Mouse (Mus musculus) hindbrain, embryonic 14.5 days (tissue): ENCODE measurements around the gene Cd6. TPM values are rescaled to one million over a fixed set of nuclear protein-coding genes. Genes with fewer than 3 reads are reported as not detected.

ENCODE experiments used
- ATAC-seq: fragments of 200-750 bp; cut with Nextera tagmentation; 2 replicates; pipeline ENCODE4 v1.8.0; 2017; ENCODE audit warnings: moderate number of reproducible peaks, mild to moderate bottlenecking, moderate TSS enrichment, moderate library complexity; ENCODE audit not compliant: low FRiP score
- DNase-seq: peaks from one replicate; pipeline ENCODE4 v3.0.0-alpha.2; 2015; ENCODE audit warnings: low spot score
- H3K27ac ChIP-seq: fragments of 300-500 bp; sonication (generic); 2 replicates; pipeline ENCODE4 v1.5.1; 2014; ENCODE audit warnings: mild to moderate bottlenecking, moderate library complexity
- H3K27me3 ChIP-seq: fragments of 300-500 bp; sonication (generic); 2 replicates; pipeline ENCODE4 v1.6.1; 2014; ENCODE audit warnings: mild to moderate bottlenecking, low read length, mixed read lengths; ENCODE audit not compliant: control insufficient read depth, insufficient read depth
- H3K36me3 ChIP-seq: fragments of 300-500 bp; sonication (generic); replicated peaks from 2 replicates; pipeline ENCODE4 v1.6.1; 2014; ENCODE audit not compliant: control insufficient read depth, insufficient read depth
- H3K4me1 ChIP-seq: fragments of 300-500 bp; sonication (generic); replicated peaks from 2 replicates; pipeline ENCODE4 v1.6.1; 2014; ENCODE audit warnings: antibody characterized with exemption, low read length, mixed read lengths; ENCODE audit not compliant: control insufficient read depth, insufficient read depth
- H3K4me2 ChIP-seq: fragments of 300-500 bp; sonication (generic); replicated peaks from 2 replicates; pipeline ENCODE4 v1.6.1; 2014; ENCODE audit warnings: mild to moderate bottlenecking, moderate library complexity
- H3K4me3 ChIP-seq: fragments of 300-500 bp; sonication (generic); replicated peaks from 2 replicates; pipeline ENCODE4 v1.5.1; 2014; ENCODE audit warnings: mild to moderate bottlenecking, low read length
- H3K9ac ChIP-seq: fragments of 300-500 bp; sonication (generic); 2 replicates; pipeline ENCODE4 v1.6.1; 2014
- H3K9me3 ChIP-seq: fragments of 300-500 bp; sonication (generic); 2 replicates; pipeline ENCODE4 v1.6.1; 2016; ENCODE audit warnings: low read length; ENCODE audit not compliant: control insufficient read depth
- WGBS: fragments of 180-500 bp; shearing (Covaris S2); extraction: QIAGEN DNeasy Blood & Tissue Kit; methylation state at CpG from one replicate; pipeline ENCODE4 v1.1.7; 2014; 5-methylcytosine and 5-hydroxymethylcytosine counted together
- polyA plus RNA-seq: library from polyadenylated mRNA; unstranded; fragments of >200 nt; fragmentation: Nextera tagmentation; extraction: Ambion mirVana; gene quantifications from 2 replicates; pipeline ENCODE4 v1.2.1, GENCODE M21; 2014

Gene Cd6
- polyA plus RNA-seq, 1 experiment from 2014 or later, result not detected

- H3K36me3 ChIP-seq, result no peaks in the 10 kb centered on the region
- no peak for DNase-seq
- no peak overlapping the region for H3K4me2 ChIP-seq
- no peaks in the 10 kb centered on the region for H3K9me3 ChIP-seq
- no peak overlapping the region for H3K4me3 ChIP-seq
- 46% methylated on average over 16 of the region's 16 CpGs for WGBS
- peaks cover 4% of the 10 kb centered on the region for H3K4me1 ChIP-seq
- H3K27me3 ChIP-seq, result no peaks in the 10 kb centered on the region
- no peak overlapping the region for H3K27ac ChIP-seq
- H3K9ac ChIP-seq, result no peak overlapping the region
- ATAC-seq, result no peak
Observed at GRCm38 (mm10) chr19:10841721-10842626, 12.1 kb upstream of the Cd6 start.

- Histone ChIP-seq H3K4me2 (no peak within 1 kb of the TSS), H3K36me3 (no peaks in the 10 kb centered on the region), H3K9me3 (no peaks in the 10 kb centered on the region), H3K4me3 (no peak within 1 kb of the TSS), H3K27ac (no peak within 1 kb of the TSS), H3K27me3 (no peaks in the 10 kb centered on the region), H3K9ac (no peak within 1 kb of the TSS), H3K4me1 (no peaks in the 10 kb centered on the region; the same call in 1 of the 2 replicates)
- ATAC-seq (no peak), DNase-seq (no peak)
- WGBS, result 85% methylated on average over 15 of the region's 15 CpGs
Observed at GRCm38 (mm10) chr19:10839010-10839892, 9.4 kb upstream of the Cd6 start, which contains the start of gene Slc15a3. Slc15a3 (plus strand) TSS chr19:10839727.

- DNase-seq (no peak), ATAC-seq (no peak)
- no peak overlapping the region for H3K27ac ChIP-seq
- 62% methylated on average over 3 of the region's 3 CpGs for WGBS
- no peaks in the 10 kb centered on the region for H3K9me3 ChIP-seq
- H3K27me3 ChIP-seq, result no peaks in the 10 kb centered on the region
- H3K36me3 ChIP-seq, result no peaks in the 10 kb centered on the region
- H3K4me1 ChIP-seq, result no peaks in the 10 kb centered on the region
- no peak overlapping the region for H3K9ac ChIP-seq
- no peak overlapping the region for H3K4me3 ChIP-seq
- H3K4me2 ChIP-seq, result no peak overlapping the region
Observed at GRCm38 (mm10) chr19:10835671-10836070, 5.8 kb upstream of the Cd6 start.

GRCm38 (mm10) chr19:10833611-10834010, 3.8 kb upstream of the Cd6 start:
- DNase-seq, result no peak
- Histone ChIP-seq H3K27me3 (no peaks in the 10 kb centered on the region), H3K36me3 (no peaks in the 10 kb centered on the region), H3K4me3 (no peak overlapping the region), H3K4me1 (no peaks in the 10 kb centered on the region), H3K27ac (no peak overlapping the region), H3K4me2 (no peak overlapping the region), H3K9ac (no peak overlapping the region), H3K9me3 (no peaks in the 10 kb centered on the region)
- no peak for ATAC-seq
- 85% methylated on average over 3 of the region's 3 CpGs for WGBS

- ATAC-seq (no peak), DNase-seq (no peak)
- Histone ChIP-seq H3K4me1 (no peaks in the 10 kb centered on the region), H3K36me3 (no peaks in the 10 kb centered on the region), H3K27ac (no peak overlapping the region), H3K9ac (no peak overlapping the region), H3K4me2 (no peak overlapping the region), H3K9me3 (no peaks in the 10 kb centered on the region), H3K27me3 (no peaks in the 10 kb centered on the region), H3K4me3 (no peak overlapping the region)
- 91% methylated on average over 3 of the region's 3 CpGs for WGBS
Observed at GRCm38 (mm10) chr19:10832030-10832429, 2.2 kb upstream of the Cd6 start.

- no peak overlapping the region for H3K27ac ChIP-seq
- ATAC-seq, result no peak
- H3K36me3 ChIP-seq, result no peaks in the 10 kb centered on the region
- 15% methylated on average over 5 of the region's 5 CpGs for WGBS
- DNase-seq, result no peak
- H3K9me3 ChIP-seq, result no peaks in the 10 kb centered on the region
- no peak overlapping the region for H3K9ac ChIP-seq
- H3K4me2 ChIP-seq, result no peak overlapping the region
- H3K27me3 ChIP-seq, result no peaks in the 10 kb centered on the region
- H3K4me3 ChIP-seq, result no peak overlapping the region
- no peaks in the 10 kb centered on the region for H3K4me1 ChIP-seq
Observed at GRCm38 (mm10) chr19:10831424-10831823, 1.6 kb upstream of the Cd6 start.

GRCm38 (mm10) chr19:10828321-10828720, 1.5 kb downstream of the Cd6 start:
- Histone ChIP-seq H3K4me2 (no peak overlapping the region), H3K4me1 (no peaks in the 10 kb centered on the region), H3K9ac (no peak overlapping the region), H3K36me3 (no peaks in the 10 kb centered on the region), H3K27ac (no peak overlapping the region), H3K9me3 (no peaks in the 10 kb centered on the region), H3K27me3 (no peaks in the 10 kb centered on the region), H3K4me3 (no peak overlapping the region)
- no peak for ATAC-seq
- DNase-seq, result no peak
- 95% methylated on average over 5 of the region's 5 CpGs for WGBS

- no peak for ATAC-seq
- Histone ChIP-seq H3K4me3 (no peak overlapping the region), H3K36me3 (no peaks in the 10 kb centered on the region), H3K9me3 (no peaks in the 10 kb centered on the region), H3K4me1 (no peaks in the 10 kb centered on the region), H3K4me2 (no peak overlapping the region), H3K9ac (no peak overlapping the region), H3K27me3 (no peaks in the 10 kb centered on the region), H3K27ac (no peak overlapping the region)
- WGBS, result 91% methylated on average over 7 of the region's 7 CpGs
- DNase-seq, result no peak
Observed at GRCm38 (mm10) chr19:10824061-10824460, 5.8 kb downstream of the Cd6 start.

- Histone ChIP-seq H3K27ac (no peak overlapping the region), H3K4me2 (no peak overlapping the region), H3K4me3 (no peak overlapping the region), H3K27me3 (no peaks in the 10 kb centered on the region), H3K4me1 (no peaks in the 10 kb centered on the region), H3K36me3 (no peaks in the 10 kb centered on the region), H3K9ac (no peak overlapping the region), H3K9me3 (no peaks in the 10 kb centered on the region)
- WGBS, result 95% methylated on average over 4 of the region's 4 CpGs
- no peak for ATAC-seq
- no peak for DNase-seq
Observed at GRCm38 (mm10) chr19:10822534-10822933, 7.3 kb downstream of the Cd6 start.
